Mouse (Mus musculus): ENCODE data around the gene Rab3a.

- TF ChIP-seq MYOG (IDR thresholded peaks at IDR 0.05; ENCODE audit: control insufficient read depth in 1 of 3, insufficient read depth in 1 of 3, insufficient read length in 2 of 3, low read depth in 2 of 3) (no peak), POLR2A (IDR thresholded peaks at IDR 0.05; ENCODE audit: insufficient read length, low read depth) (no peak), POLR2AphosphoS2 (IDR thresholded peaks at IDR 0.05; ENCODE audit: insufficient read length, low read depth) (no peak), MAX (IDR thresholded peaks at IDR 0.05; ENCODE audit: low read depth) (no peak), USF1 (IDR thresholded peaks at IDR 0.05; ENCODE audit: low read depth) (no peak), MYOD1 (IDR thresholded peaks at IDR 0.05; ENCODE audit: control insufficient read depth in 1 of 3, insufficient read length in 2 of 3, low read depth in 2 of 3) (no peak), CEBPB (IDR thresholded peaks at IDR 0.05; ENCODE audit: insufficient read depth, poor library complexity, severe bottlenecking) (no peak), TCF3 (IDR thresholded peaks at IDR 0.05; ENCODE audit: insufficient read length, low read depth) (no peak), REST (IDR thresholded peaks at IDR 0.05; ENCODE audit: insufficient read depth, insufficient read length) (no peak), TCF12 (IDR thresholded peaks at IDR 0.05; ENCODE audit: insufficient read depth, poor library complexity, severe bottlenecking) (no peak), E2F4 (IDR thresholded peaks at IDR 0.05; ENCODE audit: insufficient read depth) (no peak), SRF (IDR thresholded peaks at IDR 0.05; ENCODE audit: control insufficient read depth, insufficient read length, low read depth) (no peak)
Observed at GRCm38 (mm10) chr8:70775851-70776495, 21.5 kb downstream of the Rab3a start.

Data from myocyte (in vitro differentiated cells).